Mouse (Mus musculus): ENCODE results near the gene Tshz2.

DNA sequence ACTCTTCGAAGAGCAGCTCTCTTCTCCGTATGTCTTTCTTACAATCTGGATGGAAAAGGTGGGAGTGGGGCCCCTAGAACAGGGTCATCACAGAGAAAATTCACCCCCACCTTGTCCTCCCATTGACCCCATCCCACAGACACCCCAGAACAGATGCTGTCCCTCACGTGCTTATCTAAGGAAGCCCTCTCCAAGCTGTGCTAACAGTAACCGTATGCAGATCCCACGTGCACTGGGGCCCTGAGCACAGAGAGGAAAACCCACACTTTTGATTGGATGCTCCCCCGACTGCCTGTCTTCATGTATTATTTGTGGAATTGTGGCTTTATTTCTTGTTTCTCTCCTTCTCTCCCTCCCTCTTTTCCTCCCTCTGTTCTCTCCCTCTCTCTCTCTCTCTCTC is 229.9 kb downstream of the Tshz2 start:
- TF ChIP-seq POLR2A (IDR thresholded peaks at IDR 0.05; ENCODE audit: low read depth, low read length) (no peak), CTCF (IDR thresholded peaks at IDR 0.05; ENCODE audit: extremely low read depth, insufficient read depth, insufficient read length, insufficient replicate concordance) (no peak)

Data from spleen, adult 2 months (tissue).